Mouse (Mus musculus): ENCODE results near the gene Sh3pxd2a. TPM values are rescaled to one million over a fixed set of nuclear protein-coding genes. Genes with fewer than 3 reads are reported as not detected.
A peak's percentile ranks its signal among the peaks of the same experiment; 100 is the strongest.

The Sh3pxd2a gene
- polyA plus RNA-seq, 1 experiment from 2014 or later, result 0.62 TPM

DNA sequence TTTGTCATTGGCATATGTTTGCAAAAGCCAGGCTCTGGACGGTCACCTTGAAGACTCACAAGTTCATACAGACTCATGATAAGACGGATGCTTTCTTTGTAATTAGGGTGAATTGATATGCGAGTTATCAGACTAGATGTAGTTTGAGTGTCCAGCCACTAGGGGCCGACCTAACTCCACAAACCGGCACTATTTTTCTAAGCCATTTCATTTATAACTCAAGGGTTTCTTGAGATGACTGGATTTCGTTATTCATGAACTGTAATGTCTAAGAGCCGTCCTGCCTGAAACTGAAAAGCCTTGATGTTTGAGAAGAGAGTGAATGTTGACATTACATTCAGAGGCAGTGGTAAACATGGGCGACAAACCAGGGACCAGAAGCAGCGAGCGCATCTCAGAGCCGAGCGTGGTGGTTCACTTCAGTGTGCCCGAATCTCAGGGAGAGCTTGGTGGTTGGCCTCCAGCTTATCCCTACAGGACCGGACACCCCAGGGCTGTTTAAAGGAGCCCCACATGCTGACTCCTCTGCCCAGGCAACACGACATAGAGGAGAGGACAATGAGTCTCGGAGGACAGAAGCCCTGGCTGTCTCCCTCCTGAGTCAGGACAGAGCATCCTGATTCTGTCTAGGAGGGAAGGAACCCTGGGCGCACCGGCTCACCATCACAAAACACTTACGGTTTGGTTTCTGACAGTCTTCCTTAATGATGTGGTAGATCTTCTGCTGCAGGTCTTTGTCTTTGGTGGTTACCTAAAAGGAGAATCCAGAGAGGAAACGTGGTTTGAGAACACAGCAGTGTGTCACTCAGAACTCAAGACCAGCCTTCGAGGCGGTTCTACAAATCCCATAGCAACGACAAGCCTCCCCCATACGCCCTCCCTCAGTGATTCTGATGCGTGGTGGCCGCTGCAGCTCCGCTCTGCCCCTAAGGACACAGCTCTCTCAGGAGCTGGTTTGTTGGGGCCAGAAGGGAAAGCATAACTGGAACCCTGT lies 43.2 kb upstream of the Sh3pxd2a start:
- Histone ChIP-seq H3K9ac (no peak overlapping the region), H3K27ac (peak overlapping the region; percentile 50; the same call in 1 of the 2 replicates), H3K4me2 (peak overlapping the region; percentile 46), H3K4me3 (replicated peaks) (no peak overlapping the region; the same call in 1 of the 2 replicates), H3K36me3 (no peaks in the 10 kb centered on the region), H3K9me3 (replicated peaks) (no peaks in the 10 kb centered on the region), H3K4me1 (replicated peaks) (peaks cover 56% of the 10 kb centered on the region), H3K27me3 (no peaks in the 10 kb centered on the region)
- WGBS (ENCODE audit: insufficient replicate concordance), result 27% methylated on average over 27 of the region's 27 CpGs
- DNase-seq (peak; percentile 39), ATAC-seq (ENCODE audit: low read depth) (no peak)

DNA sequence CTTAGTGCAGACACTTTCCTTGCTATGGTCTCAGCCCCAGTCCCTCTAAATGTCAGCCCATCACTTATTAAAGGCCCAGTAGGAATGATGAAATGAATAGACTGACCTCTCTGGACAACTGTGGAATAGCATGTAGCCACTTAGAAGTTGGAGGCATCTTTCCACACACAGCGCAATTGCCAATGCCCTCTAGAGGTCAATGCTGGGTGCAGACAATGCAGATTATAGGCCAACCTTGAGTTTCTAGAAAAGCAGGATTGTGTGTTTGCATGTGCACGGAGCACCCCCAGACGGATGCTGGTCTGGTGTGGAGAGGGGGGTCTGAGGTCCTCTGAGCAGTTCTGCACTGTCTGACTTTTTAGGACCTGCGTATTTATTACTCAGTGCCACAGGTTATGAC lies 39.4 kb upstream of the Sh3pxd2a start:
- Histone ChIP-seq H3K4me2 (no peak overlapping the region), H3K4me1 (replicated peaks) (peaks cover 18% of the 10 kb centered on the region), H3K27ac (no peak overlapping the region), H3K4me3 (replicated peaks) (no peak overlapping the region), H3K27me3 (no peaks in the 10 kb centered on the region), H3K9me3 (replicated peaks) (no peaks in the 10 kb centered on the region), H3K36me3 (no peaks in the 10 kb centered on the region), H3K9ac (no peak overlapping the region)
- 58% methylated on average over 4 of the region's 4 CpGs for WGBS (ENCODE audit: insufficient replicate concordance)
- DNase-seq (no peak), ATAC-seq (ENCODE audit: low read depth) (no peak)

DNA sequence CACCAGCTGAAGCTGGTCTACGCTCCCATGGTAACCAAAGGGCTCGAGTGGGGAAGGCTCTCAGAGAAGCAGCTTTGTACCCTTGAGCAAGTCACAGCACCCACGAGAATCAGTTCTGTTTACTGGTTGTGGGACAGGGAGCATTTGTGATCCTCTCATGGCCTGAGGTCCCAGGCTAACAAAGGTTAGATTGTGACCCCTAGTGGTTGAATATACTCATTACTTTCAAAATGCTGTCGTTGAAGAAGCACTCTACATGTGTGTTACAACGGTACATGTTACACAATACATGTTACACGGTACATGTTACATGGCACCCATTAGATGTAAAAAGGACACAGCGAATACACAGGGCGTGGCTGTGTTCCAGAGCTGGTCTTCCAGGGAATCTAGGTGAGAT lies 38.4 kb upstream of the Sh3pxd2a start:
- 52% methylated on average over 8 of the region's 8 CpGs for WGBS (ENCODE audit: insufficient replicate concordance)
- no peaks in the 10 kb centered on the region for H3K36me3 ChIP-seq
- H3K4me2 ChIP-seq, result no peak overlapping the region
- ATAC-seq (ENCODE audit: low read depth) (no peak), DNase-seq (no peak)
- H3K27ac ChIP-seq, result no peak overlapping the region
- H3K9me3 ChIP-seq (replicated peaks), result no peaks in the 10 kb centered on the region
- H3K4me1 ChIP-seq (replicated peaks), result peaks cover 7% of the 10 kb centered on the region
- no peaks in the 10 kb centered on the region for H3K27me3 ChIP-seq
- no peak overlapping the region for H3K4me3 ChIP-seq (replicated peaks)
- H3K9ac ChIP-seq, result no peak overlapping the region

DNA sequence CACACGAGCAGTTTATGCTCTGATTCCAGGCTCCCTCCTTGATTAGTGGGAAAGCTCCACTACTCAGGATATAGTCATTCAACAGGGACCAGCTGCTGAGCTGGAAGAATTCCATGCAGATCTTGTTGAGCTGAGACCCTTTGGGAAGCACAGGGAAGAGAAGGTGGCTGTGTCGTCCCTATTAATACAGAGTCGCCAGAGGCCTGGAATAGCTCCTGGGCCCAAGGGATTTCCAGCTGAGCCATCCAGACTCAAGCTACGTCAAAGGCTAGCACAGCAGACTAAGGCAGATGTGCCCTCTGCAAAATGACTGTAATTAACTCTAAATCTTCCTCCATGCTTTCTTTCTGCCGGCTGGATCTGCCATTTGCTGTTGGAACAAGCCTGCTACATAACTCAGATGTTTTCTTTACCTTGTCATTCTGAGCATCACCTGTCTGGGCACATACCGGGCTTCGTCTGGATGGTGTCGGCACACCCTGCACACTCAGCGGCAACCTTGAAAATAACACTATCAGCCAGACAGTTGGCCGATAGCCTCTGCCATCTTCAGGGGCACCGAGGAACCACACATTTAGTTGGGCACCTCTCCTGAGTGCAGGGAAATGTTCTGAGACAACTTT lies 36.3 kb upstream of the Sh3pxd2a start:
- no peaks in the 10 kb centered on the region for H3K4me1 ChIP-seq (replicated peaks)
- no peaks in the 10 kb centered on the region for H3K36me3 ChIP-seq
- H3K9me3 ChIP-seq (replicated peaks), result no peaks in the 10 kb centered on the region
- H3K9ac ChIP-seq, result no peak overlapping the region
- ATAC-seq (ENCODE audit: low read depth) (no peak), DNase-seq (no peak)
- H3K4me2 ChIP-seq, result no peak overlapping the region
- H3K4me3 ChIP-seq (replicated peaks), result no peak overlapping the region
- WGBS (ENCODE audit: insufficient replicate concordance), result 79% methylated on average over 11 of the region's 11 CpGs
- H3K27me3 ChIP-seq, result no peaks in the 10 kb centered on the region
- no peak overlapping the region for H3K27ac ChIP-seq

DNA sequence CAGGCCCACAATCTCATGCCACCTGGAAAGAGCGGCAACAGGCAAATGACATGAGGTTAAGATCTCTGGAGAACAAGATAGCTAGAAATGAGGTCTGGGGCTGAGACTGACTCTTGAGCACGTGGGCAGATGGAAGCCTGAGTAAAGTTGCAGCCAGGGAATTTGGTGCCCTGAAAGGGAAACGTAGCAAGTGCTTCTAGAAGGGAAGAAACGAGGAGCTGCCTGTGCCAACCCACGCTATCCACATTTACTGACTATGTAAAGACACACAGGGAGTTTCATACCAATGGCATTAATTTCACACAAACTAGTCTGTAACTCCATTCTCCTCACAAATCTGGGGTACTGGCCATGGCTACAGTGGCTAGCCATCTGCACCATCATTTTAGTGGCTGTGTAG lies 35.6 kb upstream of the Sh3pxd2a start:
- Histone ChIP-seq H3K27ac (no peak overlapping the region), H3K9me3 (replicated peaks) (no peaks in the 10 kb centered on the region), H3K4me1 (replicated peaks) (no peaks in the 10 kb centered on the region), H3K27me3 (no peaks in the 10 kb centered on the region), H3K36me3 (no peaks in the 10 kb centered on the region), H3K9ac (no peak overlapping the region), H3K4me2 (no peak overlapping the region), H3K4me3 (replicated peaks) (no peak overlapping the region)
- 69% methylated on average over 5 of the region's 5 CpGs for WGBS (ENCODE audit: insufficient replicate concordance)
- no peak for DNase-seq
- ATAC-seq (ENCODE audit: low read depth), result no peak

DNA sequence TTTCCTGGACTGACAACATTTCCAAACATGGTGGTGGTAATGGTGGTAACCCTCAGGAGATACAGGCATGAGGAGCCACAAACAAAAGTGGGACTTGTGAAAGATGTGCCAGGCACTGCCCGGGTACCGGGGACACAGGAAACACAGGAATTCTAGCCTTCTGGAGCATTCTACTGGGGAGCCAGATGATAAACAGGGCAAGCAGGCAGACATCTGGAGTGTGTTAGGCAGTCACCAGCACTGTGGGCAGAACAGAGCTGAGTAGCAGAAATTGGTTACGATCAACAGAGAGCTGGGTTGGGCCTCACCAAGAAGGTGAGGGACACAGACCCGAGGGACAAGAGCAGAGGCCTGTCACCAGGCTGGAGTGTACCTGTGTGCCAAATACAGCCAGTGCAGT lies 34.7 kb upstream of the Sh3pxd2a start:
- ATAC-seq (ENCODE audit: low read depth), result no peak
- Histone ChIP-seq H3K4me2 (no peak overlapping the region), H3K36me3 (no peaks in the 10 kb centered on the region), H3K9me3 (replicated peaks) (no peaks in the 10 kb centered on the region), H3K27me3 (no peaks in the 10 kb centered on the region), H3K27ac (no peak overlapping the region), H3K9ac (no peak overlapping the region), H3K4me3 (replicated peaks) (no peak overlapping the region), H3K4me1 (replicated peaks) (no peaks in the 10 kb centered on the region)
- 61% methylated on average over 4 of the region's 4 CpGs for WGBS (ENCODE audit: insufficient replicate concordance)
- no peak for DNase-seq

DNA sequence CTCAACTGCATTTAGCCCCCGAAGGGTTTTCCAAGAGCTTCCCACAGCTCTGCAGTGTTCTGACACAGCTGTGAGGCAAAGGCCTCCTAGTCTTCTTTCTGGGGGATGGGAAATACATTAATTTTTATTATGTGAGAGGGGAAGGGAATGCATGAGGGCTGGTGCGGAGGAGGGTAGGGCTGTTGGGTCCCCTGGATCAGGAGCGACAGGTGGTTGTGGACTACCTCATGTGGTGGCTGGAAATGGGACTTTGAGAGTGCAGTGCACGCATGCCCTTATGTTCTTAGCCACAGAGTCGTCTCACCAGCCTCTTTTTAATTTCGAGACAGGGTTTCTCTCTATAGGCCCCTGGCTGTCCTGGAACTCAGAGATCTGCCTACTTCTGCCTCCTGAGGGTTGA lies 33.5 kb upstream of the Sh3pxd2a start:
- H3K4me2 ChIP-seq, result no peak overlapping the region
- WGBS (ENCODE audit: insufficient replicate concordance), result 73% methylated on average over 6 of the region's 6 CpGs
- no peaks in the 10 kb centered on the region for H3K27me3 ChIP-seq
- H3K36me3 ChIP-seq, result no peaks in the 10 kb centered on the region
- H3K4me1 ChIP-seq (replicated peaks), result no peaks in the 10 kb centered on the region
- ATAC-seq (ENCODE audit: low read depth) (no peak), DNase-seq (no peak)
- H3K4me3 ChIP-seq (replicated peaks), result no peak overlapping the region
- no peaks in the 10 kb centered on the region for H3K9me3 ChIP-seq (replicated peaks)
- no peak overlapping the region for H3K9ac ChIP-seq
- no peak overlapping the region for H3K27ac ChIP-seq

DNA sequence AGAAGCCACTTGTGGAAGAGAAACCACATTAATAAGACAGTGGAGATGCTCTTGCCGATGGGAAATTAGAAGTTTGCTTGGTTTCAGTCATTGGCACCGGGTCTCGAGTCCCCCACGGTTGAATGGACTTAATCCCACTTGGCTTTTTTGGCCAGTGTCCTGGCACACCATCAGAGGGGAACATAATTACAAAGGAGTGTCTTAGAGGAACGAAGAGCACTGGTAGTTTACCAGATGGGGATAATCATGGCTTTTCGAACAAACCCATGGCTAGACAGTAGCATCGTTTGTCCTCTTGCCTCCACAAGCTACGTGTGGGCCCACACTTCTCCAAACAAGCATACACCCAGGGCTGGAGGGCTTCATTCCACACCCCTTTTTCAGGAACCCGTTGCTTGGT lies 33.1 kb upstream of the Sh3pxd2a start:
- Histone ChIP-seq H3K36me3 (no peaks in the 10 kb centered on the region), H3K27me3 (no peaks in the 10 kb centered on the region), H3K4me1 (replicated peaks) (no peaks in the 10 kb centered on the region), H3K9ac (no peak overlapping the region), H3K4me3 (replicated peaks) (no peak overlapping the region), H3K27ac (no peak overlapping the region), H3K4me2 (no peak overlapping the region), H3K9me3 (replicated peaks) (no peaks in the 10 kb centered on the region)
- no peak for DNase-seq
- no peak for ATAC-seq (ENCODE audit: low read depth)
- 72% methylated on average over 9 of the region's 9 CpGs for WGBS (ENCODE audit: insufficient replicate concordance)

DNA sequence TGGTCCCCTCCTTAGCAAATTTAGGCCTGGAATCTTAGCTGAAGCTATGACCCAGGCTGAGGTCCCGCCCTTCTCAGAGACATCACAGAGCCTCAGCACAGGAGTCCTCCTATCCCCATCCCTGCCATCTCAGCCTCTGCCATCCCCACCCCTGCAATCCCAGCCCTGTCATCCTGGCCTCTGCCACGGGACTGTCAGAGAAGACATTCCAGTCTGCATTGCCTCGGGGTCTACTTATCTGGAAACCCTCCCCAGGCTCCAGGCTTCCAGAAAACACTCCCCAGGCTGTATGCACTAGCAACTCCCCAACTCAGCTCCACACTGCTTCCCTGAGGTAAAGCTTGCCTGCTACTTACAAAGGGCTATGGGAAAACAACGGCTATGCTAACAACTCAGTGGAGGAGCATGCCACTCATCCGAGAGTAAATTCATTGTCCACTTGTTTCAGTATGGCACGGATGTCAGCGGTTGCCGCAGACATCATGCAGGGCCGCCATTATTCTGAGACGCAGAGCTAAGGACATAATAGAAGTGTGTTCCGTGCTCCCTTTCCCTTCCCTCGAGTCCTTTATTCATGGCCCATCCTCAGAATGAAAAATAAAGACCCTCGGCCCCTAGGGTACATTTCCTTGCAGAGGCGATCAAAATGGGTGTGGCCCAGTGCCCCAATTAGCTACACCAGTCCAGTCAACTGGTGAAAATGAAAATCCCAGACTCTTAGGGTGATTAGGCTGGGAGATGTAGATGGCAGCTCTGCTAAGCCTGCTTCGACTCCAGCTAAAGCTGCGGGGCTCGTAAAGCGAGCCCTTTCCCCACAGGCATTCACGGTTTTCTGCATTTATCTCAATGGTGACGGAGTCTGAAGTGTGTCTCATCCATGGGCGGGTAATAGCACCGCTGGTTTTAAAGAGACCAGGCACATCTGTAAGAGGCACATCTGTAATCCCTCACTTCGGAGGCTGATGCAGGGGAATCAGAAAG lies 29.1 kb upstream of the Sh3pxd2a start:
- 0 out of 2 replicates have a peak, but pooled peaks cover 3% of the 10 kb centered on the region for H3K9me3 ChIP-seq (replicated peaks)
- WGBS (ENCODE audit: insufficient replicate concordance), result 64% methylated on average over 23 of the region's 23 CpGs
- no peak overlapping the region for H3K9ac ChIP-seq
- H3K4me2 ChIP-seq, result no peak overlapping the region
- no peaks in the 10 kb centered on the region for H3K4me1 ChIP-seq (replicated peaks)
- no peaks in the 10 kb centered on the region for H3K36me3 ChIP-seq
- DNase-seq (no peak), ATAC-seq (ENCODE audit: low read depth) (no peak)
- H3K4me3 ChIP-seq (replicated peaks), result no peak overlapping the region
- H3K27ac ChIP-seq, result no peak overlapping the region
- no peaks in the 10 kb centered on the region for H3K27me3 ChIP-seq

DNA sequence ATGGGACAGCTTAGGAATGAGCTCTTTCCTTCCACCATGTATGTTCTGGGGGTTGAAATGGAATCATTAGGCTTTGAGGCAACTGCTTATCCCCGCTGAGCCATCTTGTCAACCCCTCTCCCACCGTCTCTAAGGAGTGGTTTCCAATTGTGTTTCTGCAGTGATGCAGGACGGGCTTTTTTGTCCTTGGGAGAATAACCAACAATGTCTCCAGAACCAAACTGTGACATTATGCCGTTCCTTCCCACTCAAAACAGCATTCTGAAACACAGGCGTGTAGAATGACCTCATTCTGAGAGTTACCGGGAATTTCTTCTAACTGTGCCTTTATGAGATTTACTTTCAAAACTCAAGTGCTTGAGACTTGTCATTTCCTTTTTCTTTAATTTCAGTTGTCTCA lies 28.2 kb upstream of the Sh3pxd2a start:
- Histone ChIP-seq H3K4me1 (replicated peaks) (no peaks in the 10 kb centered on the region), H3K9ac (no peak overlapping the region), H3K27me3 (no peaks in the 10 kb centered on the region), H3K4me3 (replicated peaks) (no peak overlapping the region), H3K9me3 (replicated peaks) (0 out of 2 replicates have a peak, but pooled peaks cover 3% of the 10 kb centered on the region), H3K27ac (no peak overlapping the region), H3K4me2 (no peak overlapping the region), H3K36me3 (no peaks in the 10 kb centered on the region)
- no peak for ATAC-seq (ENCODE audit: low read depth)
- no peak for DNase-seq
- WGBS (ENCODE audit: insufficient replicate concordance), result 78% methylated on average over 6 of the region's 6 CpGs

DNA sequence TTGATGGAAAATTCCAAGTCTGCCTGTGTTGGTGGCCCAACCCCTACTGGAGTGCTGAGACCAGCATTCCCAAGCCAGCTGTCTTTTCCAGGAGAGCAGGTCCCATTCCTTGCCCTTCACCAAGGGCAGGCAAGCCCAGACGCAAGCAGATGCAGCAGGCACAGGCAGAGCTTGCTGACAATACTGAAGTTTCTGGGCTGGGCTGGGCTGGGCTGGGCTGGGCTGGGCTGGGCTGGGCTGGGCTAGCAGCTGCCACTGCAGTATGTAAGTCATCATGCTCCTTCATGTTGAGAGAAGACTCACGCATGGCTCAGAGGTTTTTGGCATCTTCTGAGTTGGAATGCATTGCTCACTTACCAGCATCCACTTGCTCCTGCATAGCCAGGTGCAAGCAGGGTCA lies 27.7 kb upstream of the Sh3pxd2a start:
- ATAC-seq (ENCODE audit: low read depth) (no peak), DNase-seq (no peak)
- Histone ChIP-seq H3K4me1 (replicated peaks) (no peaks in the 10 kb centered on the region), H3K4me3 (replicated peaks) (no peak overlapping the region), H3K4me2 (no peak overlapping the region), H3K27me3 (0 out of 2 replicates have a peak, but pooled peaks cover 2% of the 10 kb centered on the region), H3K36me3 (no peaks in the 10 kb centered on the region), H3K9ac (no peak overlapping the region), H3K9me3 (replicated peaks) (0 out of 2 replicates have a peak, but pooled peaks cover 3% of the 10 kb centered on the region), H3K27ac (no peak overlapping the region)
- WGBS (ENCODE audit: insufficient replicate concordance), result 68% methylated on average over 2 of the region's 2 CpGs
